Mouse (Mus musculus) stomach, postnatal 0 days (tissue): ENCODE measurements around the gene Fam83g.

Experiments used
- CTCF ChIP-seq: IDR thresholded peaks from 2 replicates; pipeline ENCODE4 v1.5.1; 2016; ENCODE audit warnings: antibody characterized with exemption, low read depth, mild to moderate bottlenecking, moderate library complexity
- EP300 ChIP-seq: optimal IDR thresholded peaks from 2 replicates; pipeline ENCODE3; 2016; ENCODE audit warnings: antibody characterized with exemption

DNA sequence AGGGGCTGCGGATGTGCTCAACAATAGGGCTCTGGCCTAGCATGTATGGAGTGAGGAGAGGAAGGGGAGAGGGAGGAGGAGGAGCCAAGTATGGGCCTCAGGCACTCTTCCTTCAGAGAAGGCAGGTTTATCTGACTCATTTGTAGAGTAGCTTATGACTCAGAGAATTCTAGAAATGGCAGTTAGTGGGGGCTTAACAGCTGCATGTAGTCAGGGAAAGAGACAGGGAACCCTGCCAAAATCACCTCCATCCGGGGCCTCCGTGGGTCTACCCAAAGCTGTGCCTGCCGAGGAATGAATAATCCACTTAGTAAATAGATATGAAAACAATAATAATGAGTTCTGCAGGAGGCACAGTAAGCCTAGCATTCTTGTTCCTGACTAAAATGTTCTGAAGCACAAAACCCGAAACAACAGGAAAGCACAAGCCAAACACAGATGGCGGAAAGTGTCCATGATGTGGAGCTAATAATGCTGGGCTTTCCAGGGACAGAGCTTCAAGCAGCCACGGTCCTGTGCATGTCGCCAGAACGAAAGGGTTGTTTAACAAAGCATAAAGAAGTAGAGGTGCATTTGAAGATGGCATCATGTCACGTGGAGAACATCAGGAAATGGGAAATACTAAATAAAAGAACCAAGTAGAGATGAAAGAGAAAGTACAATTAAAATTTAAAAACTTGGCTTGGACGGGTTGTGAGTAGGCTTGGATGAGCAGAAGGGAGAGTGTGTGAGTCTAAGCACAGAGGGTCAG, 39.1 kb upstream of the Fam83g start:
- TF ChIP-seq CTCF (no peak), EP300 (no peak)
